Mouse (Mus musculus): ENCODE data around the gene Vps45.

The Vps45 gene

GRCm38 (mm10) chr3:96038851-96039250, 19.4 kb downstream of the Vps45 start:
- DNase-seq (ENCODE audit: low read depth, low spot score) = no peak

DNA sequence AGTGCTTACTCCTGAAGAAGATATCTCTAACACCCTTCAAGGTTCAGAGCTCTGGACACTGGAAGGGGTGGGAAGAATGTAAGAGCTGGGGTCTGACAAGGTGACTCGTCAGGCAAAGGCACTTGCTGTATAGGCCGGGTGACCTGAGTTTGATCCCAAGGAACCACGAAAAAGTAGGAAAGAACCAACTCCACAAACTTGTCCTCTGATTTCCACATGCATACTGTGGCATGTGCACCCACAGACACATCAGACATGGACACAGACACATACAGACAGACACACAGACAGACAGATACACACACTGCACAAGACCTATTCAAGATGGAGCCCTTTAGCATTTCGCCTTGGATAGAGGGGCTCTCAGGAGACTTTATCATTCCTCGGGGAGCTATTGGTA, 20.1 kb downstream of the Vps45 start:
- no peak for DNase-seq (ENCODE audit: low read depth, low spot score)

DNA sequence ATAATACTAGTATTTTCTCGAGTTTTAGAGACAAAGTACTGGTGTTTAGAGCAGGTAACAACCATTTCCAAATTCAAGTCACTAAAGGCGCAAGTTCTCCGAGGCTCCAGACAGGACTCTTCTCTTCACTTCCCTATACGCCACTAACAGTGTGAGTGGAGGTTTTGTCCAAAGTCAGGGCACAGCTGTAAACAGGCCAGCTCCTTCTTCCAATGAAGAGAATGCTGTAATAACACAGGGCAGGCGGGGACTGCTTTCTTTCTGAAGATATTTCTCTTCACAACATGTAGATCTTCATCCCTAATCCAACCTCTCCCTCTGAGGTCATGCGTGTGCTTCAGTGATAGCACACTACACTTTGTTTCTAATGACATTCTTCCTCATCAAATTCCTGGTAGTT, 21.5 kb downstream of the Vps45 start:
- no peak for DNase-seq (ENCODE audit: low read depth, low spot score)

- DNase-seq (ENCODE audit: low read depth, low spot score) = no peak
Measured at GRCm38 (mm10) chr3:96033046-96033445, 25.2 kb downstream of the Vps45 start.

- no peak for DNase-seq (ENCODE audit: low read depth, low spot score)
Measured at GRCm38 (mm10) chr3:96032652-96033017, 25.6 kb downstream of the Vps45 start.

DNA sequence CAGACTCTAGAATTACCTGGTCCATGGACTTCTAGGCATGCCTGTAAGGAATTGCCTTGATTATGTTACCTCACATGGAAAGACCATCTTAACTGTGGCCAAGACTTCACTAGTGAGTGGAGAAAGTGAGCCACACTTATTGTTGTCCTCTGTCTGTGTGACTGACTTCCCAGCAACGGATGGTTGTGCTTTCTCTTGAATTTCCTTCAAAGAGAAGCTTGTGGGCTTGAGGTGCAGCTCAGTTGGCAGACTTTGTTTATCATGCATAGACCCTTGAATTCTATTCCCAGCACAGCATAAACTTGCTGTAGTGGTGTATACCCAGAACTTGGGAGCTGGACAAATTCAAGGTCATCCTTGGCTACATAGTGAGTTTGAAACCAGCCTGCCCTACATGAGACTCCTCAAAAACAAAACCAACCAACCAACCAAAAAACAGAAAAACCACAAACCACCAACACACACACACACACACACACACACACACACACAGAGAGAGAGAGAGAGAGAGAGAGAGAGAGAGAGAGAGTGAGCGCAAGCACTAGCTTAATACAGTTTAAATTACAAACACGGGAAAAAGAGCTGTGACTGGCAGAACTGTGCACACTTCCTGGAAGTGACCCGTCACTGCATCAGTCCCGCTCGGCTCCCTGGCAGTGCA, 26.1 kb downstream of the Vps45 start:
- no peak for DNase-seq (ENCODE audit: low read depth, low spot score)

DNA sequence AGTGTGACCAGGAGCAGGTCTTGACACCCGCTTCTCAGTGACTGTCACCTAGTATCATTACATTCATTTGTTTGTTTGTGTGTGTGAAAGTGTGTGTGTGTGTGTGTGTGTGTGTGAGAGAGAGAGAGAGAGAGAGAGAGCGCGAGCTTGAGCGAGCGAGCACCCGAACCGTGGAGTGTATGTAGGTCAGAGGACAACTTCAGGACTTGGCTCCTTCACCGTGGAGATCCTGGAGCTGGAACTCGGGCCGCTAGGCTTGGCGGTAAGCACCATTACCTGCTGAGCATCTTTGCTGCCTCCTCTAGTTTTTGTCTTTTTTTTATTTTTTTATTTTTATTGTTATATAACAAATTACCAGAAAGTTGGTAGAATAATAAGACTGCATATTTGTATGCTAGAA, 28.5 kb downstream of the Vps45 start:
- DNase-seq (ENCODE audit: low read depth, low spot score) = no peak

- no peak for DNase-seq (ENCODE audit: low read depth, low spot score)
Measured at GRCm38 (mm10) chr3:96029336-96029735, 28.9 kb downstream of the Vps45 start.

DNA sequence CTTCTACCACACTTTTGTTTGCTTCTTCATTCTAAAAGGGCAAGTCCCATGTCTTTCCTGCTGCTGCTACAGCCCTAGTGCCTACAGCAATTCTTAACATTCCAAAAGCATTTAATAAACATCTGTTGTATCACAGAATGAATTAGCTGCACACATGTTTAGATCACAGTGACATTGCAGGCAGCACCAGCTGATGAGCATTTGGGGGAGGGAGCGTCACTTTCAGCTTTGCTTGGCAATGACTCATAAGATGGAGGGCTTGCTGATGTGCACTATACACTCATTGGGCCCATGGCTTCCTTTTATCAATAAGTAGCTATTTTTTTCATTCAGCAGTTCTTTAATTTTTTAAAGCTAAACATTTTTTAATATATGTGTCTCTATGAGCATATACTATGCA, 30.4 kb downstream of the Vps45 start:
- no peak for DNase-seq (ENCODE audit: low read depth, low spot score)

- DNase-seq (ENCODE audit: low read depth, low spot score) = no peak
Measured at GRCm38 (mm10) chr3:96027145-96027544, 31.1 kb downstream of the Vps45 start.

- DNase-seq (ENCODE audit: low read depth, low spot score) = no peak
Measured at GRCm38 (mm10) chr3:96021421-96022128, 36.7 kb downstream of the Vps45 start.

DNA sequence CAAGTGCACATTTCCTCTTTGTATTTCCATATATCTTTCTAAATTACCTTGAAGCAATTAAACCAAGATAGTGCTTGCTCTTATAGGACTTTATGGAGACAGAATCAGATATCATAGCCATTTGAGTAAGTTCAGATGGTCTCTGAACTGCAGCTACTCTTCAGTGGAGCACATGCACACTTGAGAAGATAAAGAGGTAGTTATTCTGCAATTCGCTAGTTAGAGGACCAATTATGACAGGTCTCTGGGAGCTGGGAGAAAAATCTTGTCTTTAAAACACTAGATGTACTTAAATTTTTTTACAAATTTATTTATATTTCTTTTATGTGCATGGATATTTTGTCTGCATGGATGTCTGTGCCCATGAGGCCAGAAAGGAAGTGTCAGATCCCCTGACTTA, 37.5 kb downstream of the Vps45 start:
- no peak for DNase-seq (ENCODE audit: low read depth, low spot score)

GRCm38 (mm10) chr3:96017461-96017860, 40.8 kb downstream of the Vps45 start:
- no peak for DNase-seq (ENCODE audit: low read depth, low spot score)

DNA sequence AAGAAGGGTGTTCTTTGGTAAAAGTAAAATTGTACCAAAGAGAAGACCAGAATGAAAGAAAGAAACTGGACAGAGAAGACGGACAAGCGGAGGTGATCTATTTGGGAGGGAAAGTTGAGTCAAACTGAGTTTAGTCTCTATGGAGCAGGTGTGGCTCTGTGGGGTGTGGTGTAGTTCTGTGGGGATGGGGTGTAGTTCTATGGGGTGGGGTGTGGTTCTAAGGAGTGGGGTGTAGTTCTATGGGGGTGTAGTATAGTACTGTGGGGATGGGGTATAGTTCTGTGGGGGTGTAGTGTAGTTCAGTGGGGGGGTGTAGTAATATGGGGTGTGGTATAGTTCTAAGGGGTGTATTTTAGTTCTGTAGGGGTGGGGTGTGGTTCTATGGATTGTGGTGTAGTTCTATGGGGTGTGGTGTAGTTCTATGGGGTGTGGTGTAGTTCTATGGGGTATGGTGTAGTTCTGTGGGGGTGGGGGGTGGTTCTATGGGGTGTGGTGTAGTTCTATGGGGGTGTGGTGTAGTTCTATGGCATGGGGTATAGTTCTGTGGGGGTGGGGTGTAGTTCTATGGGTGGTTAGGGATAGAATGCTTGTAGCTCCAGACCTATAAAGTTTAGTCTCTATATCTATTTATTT, 41.9 kb downstream of the Vps45 start:
- no peak for DNase-seq (ENCODE audit: low read depth, low spot score)

- no peak for DNase-seq (ENCODE audit: low read depth, low spot score)
Measured at GRCm38 (mm10) chr3:96015681-96016080, 42.6 kb downstream of the Vps45 start.

DNA sequence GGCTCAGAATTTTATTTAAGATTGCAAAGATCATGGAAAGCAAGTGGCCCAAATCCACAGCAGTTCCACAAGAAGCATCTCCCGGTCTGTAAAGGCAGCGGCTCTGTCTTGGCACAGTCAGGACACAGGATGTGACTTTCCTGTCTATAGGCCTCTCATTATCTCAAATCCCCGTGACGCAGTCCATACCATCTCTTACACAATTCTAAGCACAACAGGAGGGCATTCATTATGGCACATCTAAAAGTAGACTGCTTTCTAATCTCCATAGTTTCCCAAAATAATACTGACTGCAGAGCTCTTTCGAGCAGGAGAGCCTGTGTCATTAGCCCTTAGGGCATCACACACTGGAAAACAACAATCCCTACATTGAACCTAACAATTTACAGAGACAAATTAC, 45.5 kb downstream of the Vps45 start:
- no peak for DNase-seq (ENCODE audit: low read depth, low spot score)

DNA sequence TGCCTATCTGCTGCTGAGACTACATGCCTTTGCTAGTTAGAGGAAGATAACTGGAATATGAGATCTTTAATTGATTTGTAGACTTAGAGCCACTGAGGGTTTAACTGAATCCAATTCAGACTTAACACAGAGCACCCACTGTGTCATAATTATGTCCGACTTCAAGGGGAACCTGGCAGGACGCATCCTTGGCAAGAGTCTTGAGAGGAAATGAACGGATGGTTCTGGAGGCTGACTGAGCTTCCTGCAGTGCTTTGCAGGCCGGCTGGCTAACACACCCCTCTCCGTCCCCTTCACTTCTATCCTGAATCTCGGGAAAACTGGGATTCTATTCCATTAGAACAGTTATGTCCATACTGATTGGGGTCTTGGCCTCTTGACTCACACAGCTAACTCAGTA, 49.8 kb downstream of the Vps45 start:
- no peak for DNase-seq (ENCODE audit: low read depth, low spot score)

DNA sequence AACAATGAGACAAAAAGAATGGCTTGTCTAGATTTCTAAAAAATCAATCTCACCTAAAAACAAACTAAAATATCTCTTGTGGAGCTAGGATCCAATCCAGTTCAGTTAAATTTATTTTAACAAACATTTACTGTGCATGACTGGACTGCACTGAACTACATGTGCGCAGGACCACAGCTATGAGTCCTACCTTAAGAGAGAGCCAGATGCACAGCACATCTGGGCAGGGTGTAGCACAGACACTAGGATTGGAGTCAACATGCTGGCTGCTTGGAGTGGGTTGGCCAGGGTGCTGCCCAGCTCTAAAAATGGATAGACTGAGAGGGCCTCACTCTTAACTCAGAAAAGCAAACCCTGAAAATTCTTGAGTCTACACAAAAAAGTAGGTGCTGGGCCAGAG, 56.7 kb downstream of the Vps45 start:
- DNase-seq (ENCODE audit: low read depth, low spot score) = no peak

GRCm38 (mm10) chr3:96000921-96001501, 57.3 kb downstream of the Vps45 start:
- no peak for DNase-seq (ENCODE audit: low read depth, low spot score)

DNA sequence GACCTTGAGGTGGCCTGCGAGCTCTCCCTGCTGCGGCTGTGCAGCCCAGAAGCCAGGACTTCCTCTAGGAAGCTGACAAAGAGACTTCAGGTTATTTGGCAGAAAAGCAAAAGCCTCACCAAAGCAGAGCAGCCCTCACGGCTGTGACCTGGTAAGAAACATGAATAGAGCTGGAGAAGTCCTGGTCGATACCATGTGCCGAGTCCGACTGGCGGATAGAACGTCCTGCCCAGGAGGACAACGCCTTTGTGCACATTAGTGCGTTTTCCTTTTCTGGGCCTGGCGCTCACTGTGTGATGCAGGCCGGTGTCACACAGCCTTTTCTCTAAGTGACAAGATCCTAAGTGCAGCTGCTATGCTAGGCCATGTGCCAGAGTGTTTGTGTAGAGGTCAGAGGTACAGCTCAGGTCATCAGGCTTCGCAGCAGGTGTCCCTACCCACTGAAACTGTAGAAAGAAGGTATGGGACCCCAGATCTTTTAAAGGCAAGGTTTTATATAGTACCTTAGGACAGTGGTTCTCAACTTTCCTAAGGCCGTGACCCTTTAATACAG, 58.1 kb downstream of the Vps45 start:
- DNase-seq (ENCODE audit: low read depth, low spot score) = no peak

- no peak for DNase-seq (ENCODE audit: low read depth, low spot score)
Measured at GRCm38 (mm10) chr3:95999308-96000079, 58.8 kb downstream of the Vps45 start.
